Mouse (Mus musculus): Measurements from ENCODE around the gene Vmac.

DNA sequence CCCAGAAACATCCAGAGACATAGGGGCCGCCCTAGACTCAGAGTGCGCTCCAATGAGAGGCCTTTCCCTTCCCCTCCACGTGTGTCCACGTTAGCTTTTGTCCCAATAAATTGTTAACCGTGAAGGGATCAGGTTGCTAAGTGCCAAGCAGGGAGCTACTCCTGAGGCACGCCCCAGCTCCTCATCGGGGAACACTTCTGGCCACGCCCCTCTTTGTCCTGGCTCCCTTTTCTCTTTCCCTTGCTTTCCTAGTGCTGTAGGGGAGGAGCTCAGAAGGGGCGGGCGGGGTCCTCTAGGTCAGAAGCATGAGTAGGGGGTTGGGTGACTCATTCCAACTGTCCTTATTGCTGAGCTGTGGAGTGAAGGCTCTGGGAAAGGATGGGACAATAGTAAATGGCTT, 53.5 kb downstream of the Vmac start:
- TF ChIP-seq POLR2A (IDR thresholded peaks at IDR 0.05; ENCODE audit: insufficient read length, low read depth) (no peak), POLR2AphosphoS2 (IDR thresholded peaks at IDR 0.05; ENCODE audit: insufficient read length, low read depth) (no peak), CEBPB (IDR thresholded peaks at IDR 0.05; ENCODE audit: insufficient read depth, poor library complexity, severe bottlenecking) (no peak), MYOD1 (IDR thresholded peaks at IDR 0.05; ENCODE audit: control insufficient read depth in 1 of 3, insufficient read length in 2 of 3, low read depth in 2 of 3) (no peak), USF1 (IDR thresholded peaks at IDR 0.05; ENCODE audit: low read depth) (no peak), MYOG (IDR thresholded peaks at IDR 0.05; ENCODE audit: control insufficient read depth in 1 of 3, insufficient read depth in 1 of 3, insufficient read length in 2 of 3, low read depth in 2 of 3) (no peak), E2F4 (IDR thresholded peaks at IDR 0.05; ENCODE audit: insufficient read depth) (no peak), TCF12 (IDR thresholded peaks at IDR 0.05; ENCODE audit: insufficient read depth, poor library complexity, severe bottlenecking) (no peak), MAX (IDR thresholded peaks at IDR 0.05; ENCODE audit: low read depth) (no peak)
